Mouse (Mus musculus): ENCODE measurements around the gene Dysf.

Gene Dysf

GRCm38 (mm10) chr6:84119731-84120530 lies 111.5 kb downstream of the Dysf start:
- DNase-seq = no peak

GRCm38 (mm10) chr6:84124609-84125008 lies 116.2 kb downstream of the Dysf start:
- DNase-seq = no peak

GRCm38 (mm10) chr6:84125101-84125500 lies 116.7 kb downstream of the Dysf start:
- DNase-seq = no peak

GRCm38 (mm10) chr6:84128229-84128628 lies 119.8 kb downstream of the Dysf start:
- no peak for DNase-seq

- DNase-seq = no peak
Measured at GRCm38 (mm10) chr6:84130867-84131266, 122.5 kb downstream of the Dysf start.

GRCm38 (mm10) chr6:84131539-84131938 lies 123.1 kb downstream of the Dysf start:
- no peak for DNase-seq

GRCm38 (mm10) chr6:84133053-84133452 lies 124.7 kb downstream of the Dysf start:
- no peak for DNase-seq

GRCm38 (mm10) chr6:84133996-84134721 lies 125.8 kb downstream of the Dysf start:
- no peak for DNase-seq

GRCm38 (mm10) chr6:84134722-84135394 lies 126.5 kb downstream of the Dysf start:
- peak; percentile 29 for DNase-seq

- DNase-seq = no peak
Measured at GRCm38 (mm10) chr6:84135709-84136108, 127.3 kb downstream of the Dysf start.

GRCm38 (mm10) chr6:84136345-84136744 lies 128.0 kb downstream of the Dysf start:
- DNase-seq = no peak

GRCm38 (mm10) chr6:84139932-84140331 lies 131.5 kb downstream of the Dysf start:
- DNase-seq = peak; percentile 18

- DNase-seq = peak; percentile 61
Measured at GRCm38 (mm10) chr6:84142481-84142880, 134.1 kb downstream of the Dysf start.

- no peak for DNase-seq
Measured at GRCm38 (mm10) chr6:84143328-84143727, 134.9 kb downstream of the Dysf start.

- DNase-seq = no peak
Measured at GRCm38 (mm10) chr6:84144393-84144792, 136.0 kb downstream of the Dysf start.

GRCm38 (mm10) chr6:84147206-84148004 lies 139.0 kb downstream of the Dysf start:
- DNase-seq = no peak

GRCm38 (mm10) chr6:84148470-84148869 lies 140.1 kb downstream of the Dysf start:
- DNase-seq = peak; percentile 27

GRCm38 (mm10) chr6:84154508-84154907 lies 146.1 kb downstream of the Dysf start:
- no peak for DNase-seq

GRCm38 (mm10) chr6:84155765-84156164 lies 147.4 kb downstream of the Dysf start:
- DNase-seq = no peak

GRCm38 (mm10) chr6:84156481-84157025 lies 148.2 kb downstream of the Dysf start:
- DNase-seq = no peak

- DNase-seq = no peak
Measured at GRCm38 (mm10) chr6:84159046-84159445, 150.7 kb downstream of the Dysf start.

GRCm38 (mm10) chr6:84167612-84168011 lies 159.2 kb downstream of the Dysf start:
- no peak for DNase-seq
